Mouse (Mus musculus) 3134 (cell line): ENCODE data around the gene Anks1b.

Experiments
- DNase-seq: peaks from one replicate; pipeline ENCODE4 v3.0.0-alpha.2; 2011; ENCODE audit warnings: low spot score; ENCODE audit not compliant: insufficient read length; ENCODE audit errors: extremely low read depth

The Anks1b gene

GRCm38 (mm10) chr10:90637352-90637751 lies 764.0 kb downstream of the Anks1b start:
- no peak for DNase-seq

- DNase-seq, result no peak
Measured at GRCm38 (mm10) chr10:90649681-90650080, 776.4 kb downstream of the Anks1b start.

- DNase-seq, result no peak
Measured at GRCm38 (mm10) chr10:90657416-90658120, 784.3 kb downstream of the Anks1b start.

GRCm38 (mm10) chr10:90666746-90667145 lies 793.4 kb downstream of the Anks1b start:
- no peak for DNase-seq

GRCm38 (mm10) chr10:90670291-90670690 lies 797.0 kb downstream of the Anks1b start:
- no peak for DNase-seq

GRCm38 (mm10) chr10:90672135-90672534 lies 798.8 kb downstream of the Anks1b start:
- no peak for DNase-seq

- DNase-seq, result no peak
Measured at GRCm38 (mm10) chr10:90674362-90674761, 801.1 kb downstream of the Anks1b start.

- no peak for DNase-seq
Measured at GRCm38 (mm10) chr10:90677421-90677820, 804.1 kb downstream of the Anks1b start.

- DNase-seq, result no peak
Measured at GRCm38 (mm10) chr10:90679713-90680470, 806.6 kb downstream of the Anks1b start.

GRCm38 (mm10) chr10:90683813-90684212 lies 810.5 kb downstream of the Anks1b start:
- no peak for DNase-seq

GRCm38 (mm10) chr10:90685367-90685766 lies 812.1 kb downstream of the Anks1b start:
- no peak for DNase-seq

- no peak for DNase-seq
Measured at GRCm38 (mm10) chr10:90688153-90688552, 814.8 kb downstream of the Anks1b start.

GRCm38 (mm10) chr10:90688696-90689252 lies 815.5 kb downstream of the Anks1b start:
- DNase-seq, result no peak

- DNase-seq, result no peak
Measured at GRCm38 (mm10) chr10:90689854-90690513, 816.7 kb downstream of the Anks1b start.

- DNase-seq, result no peak
Measured at GRCm38 (mm10) chr10:90696687-90697086, 823.4 kb downstream of the Anks1b start.

- no peak for DNase-seq
Measured at GRCm38 (mm10) chr10:90697413-90697812, 824.1 kb downstream of the Anks1b start.

- DNase-seq, result no peak
Measured at GRCm38 (mm10) chr10:90699211-90699610, 825.9 kb downstream of the Anks1b start.

- DNase-seq, result no peak
Measured at GRCm38 (mm10) chr10:90704602-90705001, 831.3 kb downstream of the Anks1b start.

- DNase-seq, result no peak
Measured at GRCm38 (mm10) chr10:90708822-90709601, 835.7 kb downstream of the Anks1b start.

GRCm38 (mm10) chr10:90709602-90709931 lies 836.3 kb downstream of the Anks1b start:
- DNase-seq, result no peak

GRCm38 (mm10) chr10:90717961-90718360 lies 844.7 kb downstream of the Anks1b start:
- DNase-seq, result no peak
